Mouse (Mus musculus): Measurements from ENCODE around the gene Cyp4f15. TPM values are rescaled to one million over a fixed set of nuclear protein-coding genes. Genes with fewer than 3 reads are reported as not detected.
"Not testable (repeated sequence)": the region's sequence is repeated elsewhere in the genome, so short reads cannot be mapped to it uniquely, and the experiment has no call there.

The Cyp4f15 gene
- total RNA-seq (2021) = not detected

DNA sequence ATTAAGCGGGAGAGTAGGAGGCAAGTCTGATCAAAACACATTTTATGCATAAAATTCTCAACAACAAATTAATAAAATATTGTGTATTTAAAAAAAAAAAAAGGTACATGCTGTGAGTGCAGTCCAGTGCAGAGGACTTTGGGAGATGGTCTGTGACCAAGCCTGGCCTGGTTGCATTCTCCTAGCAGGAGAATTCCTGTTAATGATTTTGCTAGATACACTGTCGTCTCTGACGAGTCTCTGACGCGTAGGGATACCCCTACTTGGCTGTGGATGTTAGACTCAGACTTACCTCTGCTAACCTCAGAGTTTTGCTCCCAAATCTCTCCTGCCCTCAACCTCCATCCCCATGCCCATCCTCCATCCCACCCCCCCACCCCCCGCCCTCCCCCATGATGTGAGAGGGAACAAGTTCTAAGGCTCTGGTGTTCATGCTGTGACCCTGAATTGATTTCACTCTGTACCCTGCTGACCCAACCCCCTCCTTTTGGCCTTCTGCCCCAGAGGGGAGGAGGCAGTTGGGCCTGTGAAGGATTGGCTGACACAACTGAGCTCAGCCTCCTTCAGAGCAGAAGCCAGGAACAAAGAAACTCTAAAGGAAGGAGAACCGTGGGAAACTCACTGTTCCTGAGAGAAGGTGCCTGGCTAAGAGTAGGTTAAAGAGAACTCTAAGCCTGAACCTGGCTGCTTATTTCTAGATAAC is at the start of gene Cyp4f15:
Gene Cyp4f15, plus strand, starts transcription at position 580 of the 703 bp plus-strand sequence.
- DNase-seq = peak; percentile 8

DNA sequence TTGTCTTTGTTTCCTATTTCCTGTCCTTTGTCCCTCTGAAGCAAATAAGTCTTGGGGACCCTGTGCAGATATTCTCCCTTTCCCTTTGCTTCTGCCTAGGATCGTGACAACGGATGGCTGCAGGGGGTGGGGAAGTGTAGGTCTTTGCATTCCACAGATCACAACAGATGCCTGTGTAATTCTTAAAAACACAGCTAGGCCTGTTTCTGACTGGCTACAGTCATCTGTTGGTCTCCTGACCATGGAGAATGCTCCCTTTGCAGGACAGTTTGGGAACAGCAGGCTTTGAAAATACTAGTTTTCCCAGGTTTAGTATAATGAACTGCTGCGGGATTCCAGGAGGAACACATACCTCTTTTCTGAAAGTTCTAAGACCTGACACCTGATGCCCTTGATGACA is 49.1 kb upstream of the Cyp4f15 start:
- DNase-seq = no peak

DNA sequence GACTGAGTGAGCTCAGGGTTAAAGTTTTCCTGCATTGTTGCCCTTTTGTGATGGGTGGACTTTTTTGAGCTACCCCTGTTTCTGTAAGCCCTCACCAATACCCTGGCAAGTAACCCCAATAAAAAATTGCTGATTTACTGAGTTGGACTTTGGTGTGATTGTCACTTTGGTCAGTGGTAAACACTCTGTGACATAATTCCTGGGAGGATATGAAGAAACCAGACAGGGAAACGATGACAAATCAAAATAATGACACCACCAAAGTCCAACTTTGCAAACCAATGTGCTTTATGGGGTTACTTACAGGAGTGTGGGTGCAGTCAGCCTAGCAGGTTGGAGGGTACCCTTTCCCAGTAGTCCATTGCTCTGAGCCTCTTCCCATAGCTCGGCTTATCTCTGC is 48.3 kb upstream of the Cyp4f15 start:
- DNase-seq = no peak

DNA sequence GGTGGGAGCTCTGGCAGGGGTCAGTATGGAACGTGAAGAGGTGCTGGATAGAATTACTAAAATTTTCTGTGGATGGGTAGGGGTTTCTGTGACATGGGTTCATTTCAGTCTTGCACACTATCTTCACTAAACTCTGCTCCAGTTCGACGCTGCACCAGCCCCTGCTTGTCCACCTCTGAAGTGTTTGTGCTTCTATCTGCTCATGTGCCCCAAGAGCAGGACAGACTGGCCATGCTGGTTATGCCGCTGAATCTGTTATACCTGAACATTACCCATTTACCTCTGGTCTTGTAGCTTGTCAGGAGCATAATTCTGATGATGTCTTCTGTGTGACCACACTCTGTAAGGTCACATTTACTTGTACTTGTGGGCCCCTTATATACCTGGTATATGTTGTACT is 38.8 kb upstream of the Cyp4f15 start:
- no peak for DNase-seq

DNA sequence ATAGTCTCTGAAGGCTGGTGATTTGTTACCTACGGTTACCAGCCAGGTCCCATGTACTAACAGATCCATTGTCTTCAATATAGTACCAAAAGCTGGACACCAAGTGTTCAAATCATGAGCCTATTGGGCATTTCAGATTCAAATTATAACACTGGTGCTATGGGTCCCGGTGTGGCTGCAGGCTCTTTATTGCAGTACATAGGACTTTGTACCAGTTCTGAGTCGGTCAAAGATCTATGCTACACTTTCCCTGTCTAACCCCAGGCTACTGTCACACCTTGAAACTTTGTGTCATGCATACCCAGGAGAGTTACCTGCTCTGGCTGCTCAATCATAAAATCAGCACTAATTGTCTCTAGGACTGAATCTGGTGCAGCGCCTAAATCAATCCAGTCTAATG is 31.6 kb upstream of the Cyp4f15 start:
- no peak for DNase-seq

DNA sequence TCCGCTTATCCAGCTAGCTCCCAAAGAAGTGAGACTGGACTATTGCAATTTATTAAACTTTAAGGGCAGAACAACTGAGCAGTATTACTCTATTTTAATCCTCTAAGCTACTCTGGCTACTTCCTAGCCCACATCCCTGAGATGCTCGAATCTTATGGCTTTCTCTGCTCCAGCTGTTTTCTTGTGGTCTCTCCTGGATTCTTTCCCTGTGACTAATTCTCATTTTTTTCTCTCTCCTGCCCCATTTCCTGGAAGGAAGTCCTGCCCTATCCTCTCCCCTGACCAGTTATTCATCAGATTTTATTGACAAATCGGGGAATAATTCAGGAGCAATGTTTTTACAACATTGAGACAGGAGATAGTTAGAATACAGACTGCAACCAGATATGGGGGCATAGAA is 28.4 kb upstream of the Cyp4f15 start:
- DNase-seq = no peak

DNA sequence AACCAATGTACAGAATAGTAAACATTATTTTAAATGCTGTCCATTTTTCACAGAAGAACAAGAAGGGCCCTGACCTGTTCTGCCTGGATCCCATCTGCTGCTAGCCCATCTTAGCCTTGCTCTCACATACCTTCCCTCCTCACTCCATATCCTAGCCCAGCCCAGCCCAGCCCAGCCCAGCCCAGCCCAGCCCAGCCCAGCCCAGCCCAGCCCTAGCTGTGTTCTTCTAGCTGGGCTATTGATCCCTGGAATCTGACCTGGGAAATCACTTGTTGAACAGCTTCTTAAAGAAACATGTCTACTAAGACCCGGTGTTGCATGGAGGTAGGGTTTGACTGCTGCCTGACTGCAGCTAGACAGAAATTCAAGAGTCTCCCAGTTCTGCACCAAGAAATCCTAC is 27.2 kb upstream of the Cyp4f15 start:
- no peak for DNase-seq

DNA sequence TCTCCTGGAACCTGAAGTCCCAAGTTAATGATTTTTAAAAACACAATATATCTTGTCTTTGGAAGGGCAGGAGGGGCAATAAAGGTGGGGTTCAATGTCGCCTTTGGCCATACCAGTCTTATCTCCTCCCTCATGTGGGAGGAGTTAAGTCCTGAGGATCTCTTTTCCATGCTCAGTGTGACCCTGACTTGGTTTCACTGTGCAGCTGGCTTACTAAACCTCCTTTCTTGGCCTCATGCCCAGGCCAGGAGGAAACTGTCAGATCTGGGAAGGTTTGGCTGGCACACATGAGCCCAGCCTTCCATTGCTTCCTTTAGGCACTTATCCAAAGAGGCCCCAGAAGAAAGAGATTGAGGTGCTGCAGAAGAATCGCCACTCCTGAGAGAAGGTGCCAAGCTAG is 26.7 kb upstream of the Cyp4f15 start, which contains the start of gene Cyp4f40:
Gene Cyp4f40, plus strand, starts transcription at position 189 of the 400 bp plus-strand sequence.
- DNase-seq = peak; percentile 57

DNA sequence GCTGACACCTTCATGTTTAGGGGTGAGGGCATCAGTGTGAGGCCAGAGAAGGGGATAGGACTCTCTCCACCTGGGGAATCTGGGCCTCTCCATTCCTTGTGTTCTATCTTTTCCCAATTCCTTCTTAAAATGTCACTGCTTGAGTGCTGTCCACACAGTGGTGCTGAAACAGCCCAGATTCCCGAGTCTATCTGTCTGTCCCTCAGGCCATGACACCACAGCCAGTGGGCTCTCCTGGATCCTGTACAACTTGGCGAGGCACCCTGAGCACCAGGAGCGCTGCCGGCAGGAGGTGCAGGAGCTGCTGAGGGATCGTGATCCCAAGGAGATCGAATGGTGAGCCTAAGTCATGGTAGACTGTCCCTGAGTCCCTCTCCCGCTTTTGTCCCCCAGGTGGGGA is 11.5 kb upstream of the Cyp4f15 start:
- DNase-seq = no peak

DNA sequence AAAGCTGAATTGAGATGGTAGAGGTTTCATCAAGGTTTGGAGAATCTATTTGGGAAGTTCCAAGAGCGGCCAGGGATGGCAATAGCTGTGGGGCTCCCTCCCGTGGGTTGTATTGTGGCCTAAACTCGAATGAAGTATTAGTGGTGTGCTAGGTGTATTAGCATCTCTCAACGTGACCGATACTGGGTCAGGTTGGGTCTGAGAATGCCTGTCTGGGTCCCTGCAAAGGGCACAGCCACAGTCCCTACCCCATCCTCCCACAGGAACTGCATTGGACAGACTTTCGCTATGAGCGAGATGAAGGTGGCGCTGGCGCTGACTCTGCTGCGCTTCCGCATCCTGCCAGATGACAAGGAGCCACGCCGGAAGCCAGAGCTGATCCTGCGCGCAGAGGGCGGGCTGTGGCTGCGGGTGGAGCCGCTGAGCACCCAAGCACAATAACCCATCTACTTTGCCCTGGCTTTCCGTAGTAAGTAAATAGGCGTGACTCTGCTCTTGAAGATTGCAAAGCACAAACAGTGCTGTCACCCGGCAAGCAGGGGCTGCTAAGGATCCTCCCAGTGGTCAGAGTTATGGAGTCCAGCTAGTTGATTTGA is 9.3 kb upstream of the Cyp4f15 start:
- DNase-seq = no peak

DNA sequence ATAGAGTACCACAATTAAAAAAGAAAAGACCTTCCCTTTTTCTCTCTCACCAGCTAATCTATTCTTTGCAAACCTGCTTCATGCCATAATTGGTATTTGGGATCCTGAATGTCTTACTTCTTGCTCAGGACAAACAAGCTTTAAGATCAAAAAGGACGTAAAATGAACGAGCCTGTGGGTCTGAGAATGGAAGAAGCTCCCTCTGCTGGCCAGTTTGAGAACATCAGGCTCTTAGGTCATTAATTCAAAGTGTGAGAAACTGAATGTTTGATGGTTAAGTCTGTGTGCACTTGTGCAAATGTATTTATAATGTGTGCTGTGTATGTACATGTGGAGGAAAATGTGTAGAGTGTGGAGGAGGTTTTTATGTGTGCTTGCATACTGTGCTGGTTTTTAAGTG is 5.0 kb upstream of the Cyp4f15 start:
- DNase-seq = peak; percentile 48

DNA sequence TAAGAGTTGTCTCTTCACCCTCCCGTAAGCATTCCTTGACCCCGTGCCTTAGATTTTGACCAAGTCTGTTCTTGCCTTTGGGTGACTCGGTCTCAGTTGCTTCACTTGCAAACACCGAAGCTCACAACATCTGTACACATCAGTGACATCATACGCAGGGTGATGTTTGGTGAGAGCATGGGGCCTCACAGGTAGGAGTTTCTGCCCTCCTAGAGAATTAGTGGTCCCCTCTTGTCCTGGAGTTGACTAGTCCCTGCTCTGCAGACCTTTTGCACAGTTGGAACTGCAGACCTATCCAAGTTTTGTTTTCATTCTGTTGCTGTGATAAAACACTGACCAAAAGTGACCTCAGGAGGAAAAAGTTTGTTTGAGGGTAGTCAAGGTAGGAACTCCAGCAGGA is 1.3 kb downstream of the Cyp4f15 start:
- DNase-seq = no peak

DNA sequence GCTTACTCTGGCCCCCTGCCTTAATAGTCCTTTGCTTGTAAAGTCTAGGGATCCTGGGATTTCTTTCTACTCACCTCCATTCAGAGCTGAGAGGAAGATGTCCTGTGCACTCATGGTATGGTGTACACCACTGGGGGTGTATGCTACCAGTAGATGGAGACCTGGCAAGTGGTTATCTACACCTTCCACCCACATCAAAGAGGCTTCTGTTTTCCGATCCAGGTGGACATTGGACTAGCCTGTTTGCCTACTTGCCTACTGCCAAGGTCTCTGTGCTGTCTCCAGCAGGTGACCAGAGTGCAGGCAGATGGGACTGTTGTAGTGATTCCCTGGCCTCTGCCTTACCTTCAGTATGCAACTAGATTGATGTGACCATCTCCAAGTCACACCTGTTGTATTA is 5.5 kb downstream of the Cyp4f15 start:
- no peak for DNase-seq

DNA sequence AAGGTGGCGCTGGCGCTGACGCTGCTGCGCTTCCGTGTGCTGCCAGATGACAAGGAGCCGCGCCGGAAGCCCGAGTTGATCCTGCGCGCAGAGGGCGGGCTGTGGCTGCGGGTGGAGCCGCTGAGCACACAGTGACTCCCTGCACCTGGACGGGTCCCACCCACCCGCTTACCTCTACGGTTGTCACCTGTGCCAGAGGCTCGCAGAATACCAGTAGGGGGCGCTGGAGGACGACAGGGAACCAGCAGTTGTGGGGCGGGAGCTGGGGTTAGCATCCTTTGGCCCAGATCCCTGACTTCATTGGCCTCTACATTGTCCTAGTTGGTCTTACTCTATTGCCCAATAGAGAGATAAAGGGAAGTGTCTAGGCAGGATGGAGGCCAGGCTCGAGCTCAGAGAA is 17.4 kb downstream of the Cyp4f15 start:
- DNase-seq = peak; percentile 12

DNA sequence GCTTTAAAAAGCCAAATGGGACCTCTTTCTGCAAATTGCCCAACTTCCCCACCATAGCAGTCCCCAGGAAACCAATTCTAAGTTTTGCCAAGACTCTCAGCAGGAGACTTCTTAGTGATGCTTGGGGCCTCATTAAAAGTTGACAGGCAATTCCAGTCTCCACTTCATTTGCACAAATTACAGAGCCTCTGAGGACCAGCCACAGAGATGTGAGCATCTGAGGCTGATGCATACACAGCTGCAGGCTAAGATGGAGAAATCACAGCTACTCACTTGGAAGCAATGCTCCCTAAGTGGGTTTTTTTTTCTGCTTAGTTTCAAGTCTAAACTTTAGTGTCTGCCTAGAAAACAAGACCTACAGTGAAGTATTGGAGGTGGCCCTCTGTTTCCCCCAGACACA is 25.1 kb downstream of the Cyp4f15 start:
- DNase-seq = not testable (repeated sequence)

DNA sequence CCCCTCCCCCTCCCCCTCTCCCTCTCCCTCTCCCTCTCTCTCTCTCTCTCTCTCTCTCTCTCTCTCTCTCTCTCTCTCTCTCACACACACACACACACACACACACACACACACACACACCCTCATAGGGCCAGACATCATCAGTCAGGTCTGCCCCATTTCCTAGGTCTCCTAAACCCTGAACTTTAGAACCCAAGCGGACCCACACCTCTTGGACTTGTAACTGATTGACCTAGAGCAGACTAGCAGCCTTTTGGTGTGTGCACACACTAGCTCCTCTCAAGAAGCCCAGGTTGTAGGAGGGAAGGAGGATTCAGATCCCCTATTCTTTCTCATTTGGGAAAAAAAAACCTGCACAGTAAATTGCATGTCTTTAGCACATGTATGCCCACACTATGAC is 36.7 kb downstream of the Cyp4f15 start:
- not testable (repeated sequence) for DNase-seq

DNA sequence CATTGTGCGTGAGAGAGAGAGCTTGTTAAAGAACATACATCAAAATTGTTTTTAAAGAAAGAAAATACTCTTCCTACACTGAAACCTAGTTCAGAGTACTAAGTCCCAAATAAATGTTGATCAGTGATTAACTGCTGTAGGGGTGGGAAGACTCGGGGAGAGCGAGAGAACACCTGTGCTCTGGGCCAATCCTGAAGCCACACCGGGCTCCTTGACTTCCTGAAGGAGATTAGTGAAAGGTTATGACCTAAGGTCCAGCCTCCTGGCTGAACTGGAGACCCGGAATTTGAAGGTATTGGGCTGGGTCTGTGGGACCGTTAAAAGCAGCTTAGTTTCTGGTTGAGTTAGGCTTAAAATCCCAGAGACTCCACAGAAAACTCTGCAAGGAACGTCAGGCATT is 37.3 kb downstream of the Cyp4f15 start:
- DNase-seq = no peak

DNA sequence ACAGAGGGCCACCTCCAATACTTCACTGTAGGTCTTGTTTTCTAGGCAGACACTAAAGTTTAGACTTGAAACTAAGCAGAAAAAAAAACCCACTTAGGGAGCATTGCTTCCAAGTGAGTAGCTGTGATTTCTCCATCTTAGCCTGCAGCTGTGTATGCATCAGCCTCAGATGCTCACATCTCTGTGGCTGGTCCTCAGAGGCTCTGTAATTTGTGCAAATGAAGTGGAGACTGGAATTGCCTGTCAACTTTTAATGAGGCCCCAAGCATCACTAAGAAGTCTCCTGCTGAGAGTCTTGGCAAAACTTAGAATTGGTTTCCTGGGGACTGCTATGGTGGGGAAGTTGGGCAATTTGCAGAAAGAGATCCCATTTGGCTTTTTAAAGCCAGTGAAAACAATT is 40.9 kb downstream of the Cyp4f15 start:
- DNase-seq = not testable (repeated sequence)

DNA sequence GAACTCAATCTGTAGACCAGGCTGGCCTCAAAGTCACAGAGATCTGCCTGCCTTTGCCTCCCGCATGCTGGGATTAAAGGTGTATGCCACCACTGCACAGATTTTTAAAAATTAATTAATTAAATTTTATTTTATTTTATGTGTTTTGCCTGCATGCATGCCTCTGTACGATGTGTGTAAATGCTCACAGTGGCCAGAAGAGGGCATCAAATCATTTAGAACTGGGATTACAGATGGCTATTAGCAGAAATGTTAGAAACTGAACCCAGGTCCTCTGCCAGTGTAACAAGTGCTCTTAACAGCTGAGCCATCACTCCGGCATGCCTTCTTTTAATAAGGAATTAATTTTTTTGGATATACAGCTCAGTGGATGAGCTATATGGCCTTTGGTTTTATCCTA is 43.6 kb downstream of the Cyp4f15 start:
- no peak for DNase-seq

DNA sequence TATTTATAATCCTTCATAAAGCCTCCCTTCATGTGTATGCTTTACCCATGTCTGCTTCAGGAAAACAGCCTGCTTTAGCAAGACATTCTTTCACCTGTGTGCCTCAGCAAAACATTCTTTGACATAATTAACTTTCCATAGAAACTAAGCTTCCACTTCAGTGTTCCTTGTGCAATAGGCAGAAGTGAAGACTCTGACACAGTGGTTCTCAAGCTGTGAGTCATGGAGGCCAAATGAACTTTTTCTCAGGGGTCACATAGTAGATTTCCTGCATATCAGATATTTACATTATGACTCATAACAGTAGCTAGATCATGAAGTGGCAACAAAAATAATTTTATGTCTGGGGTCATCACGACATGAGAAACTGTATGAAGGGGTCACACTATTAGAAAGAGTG is 53.0 kb downstream of the Cyp4f15 start:
- DNase-seq = no peak

DNA sequence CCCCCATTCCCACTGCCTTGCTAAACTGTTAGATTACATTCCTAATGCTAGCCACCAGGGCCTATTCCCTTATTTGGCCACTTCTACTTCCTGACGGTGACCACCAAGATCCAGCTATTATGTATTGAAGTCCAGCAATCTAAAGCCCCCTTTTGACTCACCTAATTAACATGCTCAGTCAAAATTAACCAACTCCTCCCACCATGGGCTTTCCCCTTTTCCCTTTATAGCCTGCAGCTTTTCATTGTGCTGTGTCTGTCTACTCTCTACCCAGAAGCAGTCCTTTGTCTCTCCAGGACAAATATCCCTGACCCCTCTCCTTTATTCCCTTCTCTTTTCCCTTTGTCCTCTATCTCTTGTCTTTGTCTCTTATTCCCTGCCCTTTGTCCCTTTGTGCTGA is 55.6 kb downstream of the Cyp4f15 start:
- no peak for DNase-seq

DNA sequence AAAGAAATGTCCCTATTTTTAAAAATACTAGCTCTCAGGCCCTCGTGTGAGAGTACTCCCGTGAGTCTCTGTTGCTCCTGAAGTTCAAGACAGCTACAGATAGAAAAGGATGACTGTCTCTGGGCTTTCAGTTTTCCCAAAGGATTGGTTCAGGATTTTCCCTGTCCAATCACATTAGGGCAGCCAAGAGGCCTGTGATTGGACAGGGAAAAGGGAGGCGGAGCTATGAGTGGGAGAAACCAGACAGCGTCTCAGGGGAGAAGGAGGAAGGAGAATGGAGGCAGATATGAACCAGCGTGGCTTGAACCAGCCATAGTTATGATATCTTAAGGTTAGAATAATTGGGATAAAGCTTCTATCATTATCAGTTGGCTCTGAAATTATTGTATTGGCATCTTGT is 65.2 kb downstream of the Cyp4f15 start:
- DNase-seq = no peak

Measured in heart, postnatal 4 days (tissue).